Mouse (Mus musculus) R1 (cell line): ENCODE measurements at regions not wholly inside any gene's neighbourhood (a gene's known extent, or its start where the extent isn't known, plus 50 kb on each side); places are given as distances from the start of the nearest gene placed in this dataset.

Experiments used
- DNase-seq: peaks from one replicate; pipeline ENCODE4 v3.0.0-alpha.2; 2018; ENCODE audit warnings: low read depth, low spot score

DNA sequence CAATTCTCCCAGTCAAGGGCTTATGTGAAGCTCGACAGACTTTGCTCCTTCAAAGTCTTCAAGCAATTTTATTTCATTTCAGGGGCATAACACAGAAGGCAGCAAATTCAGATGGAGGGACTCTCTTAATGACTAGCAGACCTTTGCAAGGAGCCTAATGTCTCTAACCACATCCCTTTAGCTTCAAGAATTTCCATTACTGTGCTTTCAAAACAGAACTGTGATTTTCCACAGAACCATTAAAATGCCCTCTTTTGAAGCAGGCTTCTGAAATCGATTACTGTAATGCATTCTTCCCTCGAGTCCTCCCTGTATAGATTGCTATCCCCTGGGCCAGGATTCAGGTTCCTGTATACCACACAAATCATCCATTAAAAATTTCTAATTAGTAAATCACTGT is 80.9 kb upstream of the Tac1 start:
- DNase-seq, result no peak

GRCm38 (mm10) chr6:7476907-7477306 is 77.8 kb upstream of the Tac1 start:
- DNase-seq, result no peak

- no peak for DNase-seq
Observed at GRCm38 (mm10) chr6:7494299-7494698, 60.4 kb upstream of the Tac1 start.

- no peak for DNase-seq
Observed at GRCm38 (mm10) chr6:7496766-7497165, 57.9 kb upstream of the Tac1 start.
